Mouse (Mus musculus): Measurements from ENCODE around the gene Chd8.
"Not testable (repeated sequence)": the region's sequence is repeated elsewhere in the genome, so short reads cannot be mapped to it uniquely, and the experiment has no call there.

The Chd8 gene

DNA sequence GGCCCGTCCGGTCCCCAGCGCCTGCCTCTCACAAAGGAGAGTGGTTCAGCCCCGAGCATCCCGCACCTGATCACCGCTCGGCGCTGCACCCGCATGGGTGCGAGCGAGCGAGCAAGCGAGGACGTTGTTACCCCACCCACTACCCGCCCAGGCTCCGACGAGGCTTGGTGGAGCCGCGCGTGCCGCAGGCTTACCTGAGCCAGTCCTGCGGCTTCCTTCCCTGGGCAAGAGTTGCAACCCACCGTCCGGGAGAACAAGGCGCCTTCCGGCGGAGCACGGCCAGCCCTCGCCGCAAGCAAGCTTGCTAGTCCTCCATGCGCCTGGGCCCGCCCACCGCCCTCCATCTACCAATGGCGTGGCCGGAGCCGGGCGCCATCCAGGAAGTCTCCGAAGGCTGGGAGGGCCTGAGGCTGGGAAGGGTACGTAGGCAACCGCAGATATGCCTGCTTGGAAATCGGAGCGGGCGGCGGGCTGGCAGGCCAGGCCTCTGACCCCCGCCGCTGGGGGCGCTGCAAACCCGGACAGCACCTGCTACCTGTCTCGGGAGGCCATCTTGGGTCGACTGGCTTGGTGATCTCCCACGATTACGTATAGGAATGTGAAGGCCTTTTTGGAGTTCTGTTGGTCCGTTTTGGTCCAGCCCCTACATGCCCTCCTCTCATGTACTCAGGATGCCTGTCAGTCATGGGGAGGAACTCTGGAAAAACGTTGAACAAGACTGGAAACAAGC, at the start of gene Chd8:
Gene Chd8, minus strand, starts transcription at position 297 of the 730 bp plus-strand sequence.
- peak; percentile 99 for DNase-seq

DNA sequence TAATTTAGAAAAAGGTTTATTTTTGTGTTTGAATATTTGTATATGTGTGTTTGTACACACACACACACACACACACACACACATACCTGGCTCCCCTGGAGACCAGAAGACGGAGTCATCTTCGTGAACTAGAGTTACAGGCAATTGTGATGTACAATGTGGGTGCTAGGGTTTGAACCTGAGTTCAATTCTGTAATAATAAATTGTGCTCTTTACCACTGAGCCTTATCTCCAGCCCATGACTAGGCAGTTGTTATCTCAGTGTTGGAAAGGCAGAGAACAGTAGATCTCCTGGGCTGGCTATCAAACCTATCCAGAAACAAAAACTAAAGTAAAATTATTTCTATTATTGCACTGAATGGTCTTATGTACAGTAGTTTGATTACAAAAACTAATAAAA, 48.5 kb upstream of the Chd8 start:
- DNase-seq: no peak

- DNase-seq: peak; percentile 92 to 93
Observed at GRCm38 (mm10) chr14:52304644-52305271, 47.2 kb upstream of the Chd8 start, which contains the start of gene Mettl3. TSS of gene Mettl3 (minus strand) at chr14:52305128.

GRCm38 (mm10) chr14:52303517-52303916, 45.9 kb upstream of the Chd8 start:
- DNase-seq: not testable (repeated sequence)

DNA sequence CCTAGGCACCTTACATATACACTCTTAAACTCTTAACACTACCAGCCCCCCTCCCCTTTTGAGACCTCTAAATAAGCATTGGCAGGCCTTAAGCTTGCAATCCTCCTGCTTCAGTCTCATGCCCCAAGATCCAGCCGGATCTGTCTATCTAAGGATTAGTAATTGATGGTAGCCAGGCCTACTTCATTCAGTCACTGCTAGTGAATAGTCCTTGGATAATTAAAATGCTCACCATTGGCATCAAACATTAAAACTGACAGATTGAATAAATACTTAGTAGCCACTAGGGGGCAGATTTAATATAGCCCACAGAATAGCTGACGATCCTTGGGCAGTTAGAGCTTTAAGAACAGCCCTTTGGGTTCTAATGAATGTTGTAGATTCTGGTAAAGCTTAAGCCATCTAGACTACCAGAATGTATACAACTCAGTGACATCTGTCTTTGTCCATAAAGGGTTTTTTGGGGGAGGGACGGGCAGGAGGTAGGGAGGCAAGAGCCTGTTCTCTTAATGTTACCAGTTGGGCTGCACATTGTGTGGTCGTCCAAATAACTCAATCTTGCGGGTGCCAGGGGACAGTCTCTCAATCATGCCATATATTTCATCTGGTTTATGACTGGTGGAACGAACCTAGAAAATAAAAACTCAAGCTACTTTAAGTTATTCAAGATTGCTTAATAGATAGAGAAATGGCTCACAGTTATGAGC, 38.1 kb upstream of the Chd8 start:
- no peak for DNase-seq

DNA sequence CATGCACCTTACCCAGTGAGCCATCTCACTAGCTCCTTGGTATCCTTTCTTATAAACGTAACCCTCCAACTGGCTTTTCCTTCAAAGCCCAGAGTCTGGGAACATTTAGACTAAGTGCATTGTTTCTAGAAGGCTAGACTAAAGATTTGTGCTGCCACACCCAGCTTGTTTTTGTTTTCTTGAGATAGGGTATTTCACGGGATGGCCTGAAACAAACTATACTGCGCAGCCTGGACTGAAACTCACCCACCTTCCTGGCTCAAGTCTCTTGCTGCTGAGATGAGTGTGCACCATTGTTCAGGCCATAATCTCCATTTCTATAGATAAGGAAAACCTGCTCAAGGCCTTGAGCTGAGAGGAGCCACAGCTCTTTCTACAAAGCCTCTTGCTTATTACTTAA, 26.6 kb upstream of the Chd8 start:
- DNase-seq: no peak

- no peak for DNase-seq
Observed at GRCm38 (mm10) chr14:52283629-52284028, 26.0 kb upstream of the Chd8 start.

DNA sequence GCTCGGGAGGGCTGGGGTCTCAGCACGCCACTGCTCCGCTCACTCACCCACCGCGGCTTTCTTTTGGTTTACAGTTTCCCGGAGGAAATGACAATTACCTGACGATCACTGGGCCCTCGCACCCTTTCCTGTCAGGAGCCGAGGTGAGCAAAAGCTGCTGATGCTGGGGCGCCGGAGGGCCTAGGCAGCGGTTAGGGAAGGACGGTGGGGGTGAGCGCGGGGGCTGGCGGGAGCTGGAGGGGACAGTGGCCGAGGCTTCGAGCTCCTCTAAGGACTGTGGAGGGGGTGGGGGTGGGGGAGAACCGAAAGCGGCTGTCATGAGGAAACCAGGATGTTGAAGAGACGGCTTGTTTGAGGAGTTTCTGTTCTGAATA, 22.2 kb upstream of the Chd8 start:
- no peak for DNase-seq

GRCm38 (mm10) chr14:52278932-52279746, 21.6 kb upstream of the Chd8 start, which contains the start of the genes Tox4 and Rab2b:
TSS of gene Tox4 (plus strand) at chr14:52279146.
TSS of gene Rab2b (minus strand) at chr14:52279545.
- DNase-seq: peak; percentile 98 to 99

DNA sequence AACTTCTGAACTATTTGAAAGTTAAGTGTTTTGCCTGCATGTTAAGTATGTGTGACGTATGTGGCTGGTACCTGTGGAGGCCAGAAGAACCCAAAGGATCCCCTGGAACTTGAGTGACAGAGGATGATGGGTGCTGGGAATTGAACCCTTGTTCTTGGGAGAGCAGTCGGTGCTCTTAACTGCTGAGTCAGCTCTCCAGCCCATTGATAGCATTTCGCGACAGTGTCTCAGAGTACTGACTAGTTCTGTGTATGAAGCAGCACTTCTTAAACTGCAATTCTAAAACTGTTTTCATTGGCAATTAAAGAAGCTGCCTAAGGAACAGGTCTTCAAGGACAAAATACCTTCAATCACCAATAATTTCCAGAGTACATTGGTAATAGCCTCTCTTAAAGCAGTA, 19.6 kb upstream of the Chd8 start:
- DNase-seq: no peak

- no peak for DNase-seq
Observed at GRCm38 (mm10) chr14:52272781-52273180, 15.2 kb upstream of the Chd8 start.

DNA sequence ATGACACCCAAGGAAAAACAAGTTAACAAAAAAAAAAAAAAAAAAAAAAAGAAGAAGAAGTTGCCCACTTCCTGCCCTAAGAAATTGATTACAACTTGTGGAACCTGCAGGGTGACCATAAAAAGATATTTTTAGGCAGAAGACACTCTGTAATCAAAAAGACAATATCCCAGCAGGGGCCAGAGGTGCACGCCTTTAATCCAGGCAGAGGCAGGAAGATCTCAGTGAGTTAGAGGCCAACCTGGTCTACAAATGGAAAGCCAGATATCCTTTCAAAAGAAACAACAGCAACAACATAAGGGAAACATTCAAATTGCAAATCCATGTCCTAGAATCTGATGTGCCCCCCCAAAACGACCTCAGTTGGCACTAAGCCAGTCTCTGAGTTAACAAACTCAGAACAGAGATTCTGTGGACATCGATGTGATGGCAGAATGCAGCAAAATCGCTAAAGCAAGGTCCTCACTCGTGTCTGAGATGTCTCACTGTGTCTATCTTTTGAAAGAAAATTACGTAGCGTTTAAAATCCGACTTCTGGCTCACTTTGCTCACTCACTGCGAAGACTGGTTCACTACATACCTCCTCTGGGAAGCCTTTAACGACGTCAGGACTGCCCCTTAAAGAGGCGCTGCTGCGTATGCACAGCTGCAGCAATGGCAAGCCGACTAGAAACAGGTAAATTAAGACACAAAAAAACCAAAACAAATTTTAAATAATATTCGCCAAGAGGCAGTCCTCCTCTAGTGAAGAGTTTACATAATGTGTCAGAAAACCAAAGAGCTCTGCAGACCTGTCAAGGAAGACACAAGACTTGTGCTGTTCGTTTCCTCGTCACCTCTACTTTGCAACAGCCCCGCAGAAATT, 1.0 kb downstream of the Chd8 start:
- DNase-seq: no peak

- DNase-seq: no peak
Observed at GRCm38 (mm10) chr14:52246129-52246528, 11.5 kb downstream of the Chd8 start.

- DNase-seq: no peak
Observed at GRCm38 (mm10) chr14:52244690-52245042, 12.9 kb downstream of the Chd8 start.

DNA sequence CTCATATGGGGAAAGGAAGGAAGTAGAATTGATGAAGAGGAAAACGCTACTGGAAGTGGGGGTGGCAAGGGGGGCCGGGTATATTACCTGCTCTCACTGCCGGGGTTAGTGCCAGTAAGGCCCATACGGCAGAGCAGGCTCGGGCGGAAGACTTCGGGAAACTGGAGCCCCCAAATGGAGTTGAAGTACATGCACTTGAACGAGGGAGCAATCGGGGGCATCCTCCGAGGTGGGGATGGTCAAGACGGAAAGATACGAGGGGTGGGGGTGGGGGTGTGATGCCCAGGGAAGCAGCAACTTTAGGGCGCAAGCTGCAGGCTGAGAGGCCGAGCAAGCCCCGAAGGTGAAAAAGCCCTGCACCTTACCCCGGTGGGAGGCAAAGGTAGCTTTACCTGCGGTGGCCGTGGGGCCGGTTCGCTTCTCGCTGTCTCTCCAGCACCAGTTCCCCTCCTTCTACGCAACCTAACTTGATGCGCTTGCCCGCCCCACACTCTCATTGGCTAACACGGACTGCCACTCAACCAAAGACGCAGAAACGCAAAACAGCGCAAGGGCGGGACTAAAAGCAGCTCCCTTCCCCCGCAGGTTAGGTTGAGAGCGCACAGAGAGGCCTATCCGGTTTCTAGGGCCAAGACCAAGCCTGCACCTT, 13.4 kb downstream of the Chd8 start:
- peak; percentile 98 to 99 for DNase-seq

DNA sequence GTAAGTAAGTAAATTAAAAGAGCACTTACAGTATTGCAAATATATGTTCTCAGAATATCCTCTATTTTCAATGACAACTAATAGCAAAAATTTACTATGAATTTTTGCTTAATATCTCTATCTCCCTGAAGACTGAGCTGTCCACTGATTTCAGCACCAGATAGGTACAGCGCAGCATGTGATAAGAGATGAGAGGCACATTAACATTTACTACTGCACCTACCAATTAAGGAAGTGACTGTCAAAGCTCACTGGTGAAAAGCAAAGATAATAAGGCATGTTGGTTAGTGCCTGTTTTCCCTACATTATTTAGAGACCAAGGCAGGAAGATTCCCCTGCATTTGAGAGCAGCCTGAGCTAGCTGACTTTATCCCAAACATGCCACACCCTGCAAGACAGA, 21.4 kb downstream of the Chd8 start:
- DNase-seq: no peak

GRCm38 (mm10) chr14:52235165-52235564, 22.4 kb downstream of the Chd8 start:
- peak in 1 of 2 experiments; percentile 18 for DNase-seq

- no peak for DNase-seq
Observed at GRCm38 (mm10) chr14:52232249-52232648, 25.3 kb downstream of the Chd8 start.

- DNase-seq: no peak
Observed at GRCm38 (mm10) chr14:52225972-52226371, 31.6 kb downstream of the Chd8 start.

DNA sequence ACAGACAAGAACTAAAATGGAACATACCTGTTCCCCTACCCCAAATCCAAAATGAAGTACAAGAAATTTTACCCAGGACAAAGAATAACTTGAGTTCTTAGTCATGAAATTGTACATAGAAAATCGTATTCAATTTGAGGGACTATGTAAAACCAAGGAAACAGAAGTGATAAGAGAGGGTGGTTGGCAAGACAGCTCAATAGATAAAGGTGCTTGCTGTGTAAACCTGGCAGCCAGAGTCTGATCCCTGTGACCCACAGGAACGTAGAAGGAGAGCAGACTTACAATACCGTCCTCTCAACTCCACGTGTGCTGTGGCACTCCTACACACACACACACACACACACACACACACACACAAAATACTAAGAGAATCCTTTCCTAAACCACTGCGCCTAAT, 40.3 kb downstream of the Chd8 start:
- no peak for DNase-seq

DNA sequence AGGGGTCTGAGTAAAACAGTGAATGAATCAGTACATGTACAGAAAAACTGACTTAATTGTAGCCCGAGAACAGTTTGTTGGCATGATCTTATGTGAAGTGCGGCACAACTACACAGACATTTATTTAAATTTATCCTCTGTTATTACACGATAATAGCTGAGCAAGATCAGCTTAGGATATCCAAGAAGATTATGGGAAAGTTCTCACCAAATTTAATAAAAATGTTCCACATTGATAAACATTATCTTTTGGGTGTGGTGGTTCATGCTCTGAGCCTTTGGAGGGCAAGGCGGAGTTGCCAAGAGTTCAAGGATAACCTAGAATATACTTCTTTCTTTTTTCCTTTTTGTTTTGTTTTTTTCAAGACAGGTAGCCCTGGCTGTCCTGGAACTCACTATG, 58.2 kb downstream of the Chd8 start:
- no peak for DNase-seq

All from cerebellum, postnatal 25 days (tissue).